Mouse (Mus musculus) urinary bladder, postnatal 10 days (tissue): ENCODE results near the gene Sema4a.

Source experiments
- DNase-seq: peaks from one replicate; pipeline ENCODE4 v3.0.0; 2022; ENCODE audit warnings: low spot score

Gene Sema4a

DNA sequence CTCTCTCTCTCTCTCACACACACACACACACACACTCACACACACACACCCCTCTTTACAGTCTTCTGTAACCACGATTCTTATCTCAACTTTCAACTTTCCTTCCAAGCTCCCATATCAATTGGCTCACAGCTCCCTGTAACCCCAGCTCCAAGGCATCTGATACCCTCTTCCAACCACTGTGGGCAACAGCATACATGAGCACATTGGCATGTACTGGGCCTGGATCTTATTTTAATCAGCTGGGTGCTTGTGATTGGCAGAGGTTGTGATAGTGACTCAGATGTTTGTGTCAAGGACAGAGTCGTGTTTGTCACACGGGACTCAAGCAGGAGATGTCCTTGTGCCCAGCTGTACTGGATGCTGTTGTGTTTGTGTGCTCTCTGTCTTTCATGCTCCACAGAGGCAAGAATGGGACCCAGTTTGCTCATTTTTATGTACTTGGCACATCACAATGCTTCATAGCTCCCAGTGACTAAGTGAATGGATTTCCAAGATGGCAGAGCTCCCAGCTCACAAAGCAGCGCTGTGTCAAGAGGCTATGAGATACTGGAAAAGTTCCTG lies 33.6 kb downstream of the Sema4a start:
- no peak for DNase-seq

DNA sequence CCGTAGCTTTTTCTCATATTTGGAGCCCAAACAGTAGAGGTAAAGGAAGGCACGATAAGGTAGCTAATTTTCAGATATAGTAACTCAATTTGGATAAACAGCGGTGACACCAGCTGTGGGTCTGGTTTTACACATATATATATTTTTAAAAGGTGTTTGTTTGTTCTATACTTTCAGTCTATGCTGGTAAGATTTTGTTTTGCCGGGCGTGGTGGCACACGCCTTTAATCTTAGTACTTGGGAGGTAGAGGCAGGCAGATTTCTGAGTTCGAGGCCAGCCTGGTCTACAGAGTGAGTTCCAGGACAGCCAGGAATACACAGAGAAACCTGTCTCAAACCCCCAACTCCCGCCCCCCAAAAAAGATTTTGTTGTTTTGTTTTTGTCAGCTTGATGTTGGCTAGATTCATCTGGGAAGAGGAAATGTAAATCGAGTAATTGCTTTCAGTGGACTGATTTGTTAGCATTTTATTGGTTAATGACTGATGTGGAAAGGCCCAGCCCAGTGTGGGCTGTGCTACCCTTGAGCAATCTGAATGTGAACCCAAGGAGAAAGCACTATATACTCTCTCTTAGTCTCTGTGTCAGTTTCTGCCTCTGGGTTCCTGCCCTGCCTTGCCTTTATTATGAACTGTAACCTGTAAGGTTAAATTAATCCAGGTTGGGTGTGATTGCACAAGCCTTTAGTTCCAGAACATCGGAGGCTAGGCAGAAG lies 35.1 kb downstream of the Sema4a start:
- DNase-seq = no peak

DNA sequence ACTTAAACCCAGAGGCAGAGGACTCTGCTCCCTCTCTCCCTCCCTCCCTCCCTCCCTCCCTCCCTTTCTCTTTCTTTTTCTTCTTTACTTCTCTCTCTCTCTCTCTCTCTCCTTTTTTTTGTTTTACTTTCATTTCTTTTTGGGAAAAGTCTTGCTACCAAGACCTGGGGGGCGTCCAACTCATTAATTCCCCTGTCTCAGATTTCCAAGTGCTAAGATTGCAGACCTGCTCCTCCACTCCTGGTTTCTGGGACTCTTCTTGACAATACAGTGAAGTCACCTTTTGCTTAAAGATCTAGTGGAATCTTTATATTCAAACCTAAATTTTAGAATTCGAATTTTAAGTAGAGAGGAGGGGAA lies 35.7 kb downstream of the Sema4a start:
- DNase-seq = no peak

DNA sequence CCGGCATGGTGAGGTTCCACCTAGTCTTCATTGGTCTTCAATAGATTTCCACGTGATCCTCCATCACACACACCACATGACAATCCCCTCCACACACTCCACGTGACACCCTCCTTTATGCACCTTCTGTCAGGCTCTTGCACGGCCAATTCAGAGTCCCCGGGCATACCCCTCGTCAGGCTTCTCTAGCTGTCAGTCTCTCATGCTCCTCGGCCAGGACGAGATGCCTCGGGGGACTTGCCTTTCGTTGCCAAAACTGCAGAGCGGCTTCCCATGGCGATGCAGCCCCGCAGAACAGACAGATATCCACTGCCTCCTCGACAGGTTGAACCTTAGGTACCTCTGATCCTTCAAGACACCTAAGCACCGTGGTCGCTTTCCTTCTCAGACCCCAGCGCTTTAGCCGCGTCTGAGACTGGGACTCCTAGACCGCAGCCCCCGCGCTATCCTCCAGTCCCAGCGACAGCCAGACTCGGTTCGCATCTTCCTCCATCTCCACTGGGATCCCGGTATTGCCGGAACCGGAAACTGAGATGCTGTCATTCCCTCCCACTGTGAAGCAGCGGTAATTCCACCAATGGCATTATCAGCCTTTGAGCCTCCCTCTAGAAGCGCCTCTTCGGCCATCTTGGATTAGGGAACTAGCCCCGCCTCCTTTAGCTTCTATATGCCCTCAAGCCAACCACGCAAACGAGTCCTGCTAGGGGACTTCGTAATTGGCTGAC lies 36.2 kb downstream of the Sema4a start, which contains the start of gene Slc25a44:
Gene Slc25a44, minus strand, starts transcription at position 535 of the 725 bp plus-strand sequence.
- DNase-seq = peak; percentile 67

DNA sequence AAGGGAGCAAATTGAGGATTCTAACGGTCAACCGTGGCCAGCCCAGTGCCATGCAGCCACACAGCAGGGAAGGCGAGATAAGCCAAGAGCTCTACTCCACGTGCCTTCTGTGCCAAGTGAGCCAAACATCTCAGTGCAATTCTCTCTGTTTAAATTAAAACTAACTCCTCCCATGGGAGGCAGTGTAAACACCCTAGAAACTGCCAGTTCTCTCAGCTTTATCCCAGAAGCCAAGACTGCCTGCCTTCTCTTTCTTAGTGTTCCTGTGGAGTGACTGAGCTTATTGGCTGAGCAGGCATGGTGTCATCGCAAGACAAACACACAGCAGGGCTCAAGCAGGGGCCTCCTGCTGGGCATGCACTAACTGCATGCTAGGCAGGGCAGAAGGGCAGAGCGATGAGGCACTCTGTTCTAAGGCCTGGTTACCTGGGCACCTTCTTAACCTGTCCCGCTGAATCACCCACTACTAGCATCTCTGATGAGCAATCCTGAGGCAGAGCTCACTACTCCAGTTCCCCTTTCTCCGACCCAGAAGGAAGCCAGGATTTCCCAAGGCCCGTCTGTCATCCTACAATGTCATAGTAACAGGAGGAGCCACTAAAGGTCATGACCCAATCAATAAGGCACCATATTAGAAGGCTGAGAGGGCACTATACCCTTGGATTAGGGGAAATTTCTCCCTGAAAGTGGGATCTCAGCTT lies 38.8 kb downstream of the Sema4a start:
- no peak for DNase-seq

DNA sequence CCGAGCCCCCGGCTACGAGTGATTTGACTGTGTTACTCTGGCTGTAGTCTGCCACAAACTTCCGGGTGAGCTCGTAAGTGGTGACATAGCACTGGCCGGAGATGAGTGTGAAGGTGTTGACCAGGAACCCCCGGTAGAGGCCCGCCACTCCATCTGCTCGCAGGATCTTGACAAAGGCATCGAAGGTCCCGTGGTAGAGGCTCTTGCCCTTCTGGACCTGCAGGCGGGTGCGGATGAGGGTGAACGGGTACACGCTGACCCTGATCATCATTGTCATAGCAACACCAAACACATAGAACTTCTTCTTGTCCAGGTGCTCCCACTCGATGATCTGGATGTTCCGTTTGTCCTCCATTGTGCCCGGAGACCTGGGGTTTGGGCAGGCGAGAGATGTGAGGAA lies 40.2 kb downstream of the Sema4a start:
- no peak for DNase-seq

DNA sequence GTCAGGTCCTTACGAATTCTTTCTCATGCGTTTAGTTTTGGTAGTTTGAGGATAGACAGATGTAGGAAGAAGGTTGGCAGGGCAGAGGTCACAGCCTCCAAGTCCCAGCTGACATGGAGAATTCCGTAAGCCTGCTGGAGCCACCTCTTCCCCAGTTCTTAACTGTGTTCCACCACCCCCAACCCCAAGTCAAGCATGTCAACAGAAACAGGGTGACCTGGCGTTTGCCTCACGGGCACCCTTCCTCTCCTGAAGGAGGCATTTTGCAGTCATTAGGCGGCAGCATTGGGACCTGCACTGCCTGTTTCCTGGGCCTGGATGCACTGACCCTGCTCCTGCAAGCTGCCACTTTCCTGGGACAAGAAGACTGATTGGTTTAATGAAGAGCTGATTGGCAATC lies 43.0 kb downstream of the Sema4a start:
- no peak for DNase-seq

DNA sequence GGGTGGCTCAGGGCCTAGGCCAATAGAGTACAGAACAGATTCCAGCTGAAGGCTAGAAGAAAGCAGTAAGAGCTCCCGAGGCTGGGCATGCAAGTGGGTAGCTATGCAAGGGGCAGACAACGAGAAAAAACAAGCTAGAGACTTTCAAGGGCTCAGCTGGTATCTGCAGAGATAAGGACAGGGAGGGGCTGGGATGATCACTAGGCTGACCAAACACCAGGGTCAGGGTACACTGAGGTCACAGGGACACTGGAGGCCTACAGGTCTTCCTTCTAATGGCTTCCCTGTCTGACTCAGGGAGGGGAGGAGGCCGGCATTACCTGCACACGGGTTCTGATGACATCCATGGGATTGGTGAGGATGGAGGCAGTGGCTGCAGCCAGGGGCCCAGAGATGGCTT lies 45.3 kb downstream of the Sema4a start:
- DNase-seq = no peak

DNA sequence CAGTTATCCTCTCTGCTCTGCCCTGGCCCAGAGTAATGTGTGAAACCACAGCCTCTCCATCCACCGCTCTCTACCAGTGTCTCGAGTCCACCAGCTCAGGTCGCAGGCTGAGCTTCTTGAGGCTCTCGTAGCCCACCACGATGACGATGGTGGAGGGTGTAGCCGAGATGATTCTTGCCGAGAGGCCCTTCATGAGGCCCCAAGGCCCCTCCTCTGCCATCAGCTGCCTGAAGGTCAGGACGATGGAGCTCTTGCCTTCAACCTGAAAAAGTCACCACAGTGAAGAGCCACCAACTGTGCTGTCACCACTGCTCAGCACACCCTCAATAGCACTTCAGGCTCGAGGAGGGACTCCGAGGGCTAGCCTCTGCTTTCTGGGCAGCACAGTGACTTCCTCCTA lies 48.3 kb downstream of the Sema4a start:
- DNase-seq = no peak

DNA sequence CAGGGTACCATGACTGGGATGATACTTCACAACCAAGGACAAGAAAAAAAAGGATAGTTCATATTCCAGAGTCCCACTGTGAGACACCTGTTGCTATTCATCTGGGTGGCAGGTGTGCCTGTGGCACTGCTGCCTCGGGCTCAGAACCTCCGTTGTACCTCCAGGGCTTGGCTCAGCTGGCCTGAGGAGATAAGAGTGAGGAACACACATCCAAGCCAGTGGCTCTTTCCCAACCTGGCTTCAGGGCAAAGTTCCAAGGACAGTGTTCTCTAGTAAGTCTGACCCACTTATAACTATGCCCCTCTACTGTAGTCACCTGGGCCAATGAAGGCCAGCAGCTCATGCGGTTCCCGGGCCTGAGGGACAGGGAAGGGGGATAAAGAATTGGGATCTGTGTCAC lies 49.3 kb downstream of the Sema4a start:
- DNase-seq = no peak

DNA sequence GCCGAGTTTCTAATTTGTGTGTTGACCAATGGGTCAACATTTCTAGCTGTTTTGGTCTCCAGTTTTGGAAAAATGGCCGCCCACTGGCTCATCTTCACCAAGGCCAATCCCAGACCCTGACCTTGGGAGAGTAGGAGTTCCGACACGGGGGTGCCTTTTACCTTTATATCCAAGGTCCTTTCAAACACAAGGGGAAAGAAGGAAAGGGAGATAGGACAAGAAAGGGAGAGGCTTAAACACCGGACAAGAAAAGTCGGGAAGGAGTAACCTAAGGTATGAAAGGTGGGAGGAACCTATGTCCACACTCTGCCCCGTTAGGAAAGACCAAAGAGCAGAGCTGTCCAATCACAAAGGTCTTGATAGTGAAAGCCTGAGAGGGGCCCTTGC lies 50.3 kb downstream of the Sema4a start:
- DNase-seq = no peak

DNA sequence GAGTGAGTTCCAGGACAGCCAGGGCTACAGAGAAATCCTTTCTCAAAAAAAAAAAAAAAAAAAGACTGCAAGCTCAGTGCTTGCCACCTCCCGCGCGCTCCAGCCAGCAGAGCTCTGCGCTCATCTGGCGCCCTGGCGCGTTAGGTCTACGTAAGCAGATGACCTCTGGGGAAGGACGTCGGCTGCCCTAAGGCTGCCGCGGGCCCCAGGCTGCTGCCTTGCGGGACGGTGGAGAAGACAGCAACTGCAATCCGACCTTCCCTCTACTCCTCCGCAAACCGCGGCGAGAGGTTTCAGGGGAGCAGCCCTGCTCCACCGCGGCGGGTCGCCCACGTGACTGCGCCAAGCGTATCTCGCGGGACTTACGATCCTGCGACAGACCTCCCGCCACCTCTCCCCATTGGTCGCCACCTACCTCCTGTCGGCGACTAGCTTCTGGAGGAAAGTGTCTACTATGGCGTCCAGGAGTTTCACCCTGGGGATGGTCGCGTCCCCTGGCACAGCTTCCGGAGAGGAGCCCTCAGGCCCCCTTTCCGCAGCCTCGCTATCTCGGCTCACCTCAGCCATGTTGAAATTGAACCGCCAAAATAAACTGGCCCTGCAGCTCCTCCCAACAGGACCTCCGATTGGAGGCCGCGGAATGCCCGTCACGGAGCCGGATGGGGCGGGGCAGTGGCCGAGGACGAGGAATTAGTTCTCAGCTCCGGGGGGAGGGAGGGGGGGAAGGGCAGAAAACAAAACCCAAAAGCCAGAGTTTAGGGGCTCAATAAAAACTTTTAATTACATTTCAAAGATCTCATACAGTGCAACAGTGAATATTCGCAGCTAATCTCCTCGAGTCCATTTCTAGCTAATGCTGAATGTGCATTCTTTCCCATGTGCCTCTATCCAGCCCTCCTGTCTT lies 51.0 kb downstream of the Sema4a start, which contains the start of gene Pmf1:
Gene Pmf1, minus strand, starts transcription at position 591 of the 904 bp plus-strand sequence.
- peak; percentile 74 for DNase-seq

DNA sequence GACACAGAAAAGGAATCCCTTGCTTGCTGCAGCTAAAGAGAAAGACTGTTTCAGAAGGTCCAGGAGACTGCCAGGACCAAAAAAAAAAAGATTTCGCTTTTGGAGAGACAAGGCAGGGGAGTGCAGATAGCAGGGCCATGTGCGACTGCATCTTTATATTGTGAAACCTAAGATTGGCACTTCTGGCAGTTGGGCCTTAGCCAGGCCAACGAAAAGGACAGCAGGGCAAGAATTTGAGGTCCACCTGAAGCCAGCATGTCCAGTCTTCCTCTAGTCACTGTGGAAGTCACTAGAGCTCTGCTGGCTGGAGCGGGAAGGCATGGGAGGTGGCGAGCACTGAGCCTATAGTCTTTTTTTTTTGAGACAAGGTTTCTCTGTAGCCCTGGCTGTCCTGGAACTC lies 52.0 kb downstream of the Sema4a start:
- no peak for DNase-seq

DNA sequence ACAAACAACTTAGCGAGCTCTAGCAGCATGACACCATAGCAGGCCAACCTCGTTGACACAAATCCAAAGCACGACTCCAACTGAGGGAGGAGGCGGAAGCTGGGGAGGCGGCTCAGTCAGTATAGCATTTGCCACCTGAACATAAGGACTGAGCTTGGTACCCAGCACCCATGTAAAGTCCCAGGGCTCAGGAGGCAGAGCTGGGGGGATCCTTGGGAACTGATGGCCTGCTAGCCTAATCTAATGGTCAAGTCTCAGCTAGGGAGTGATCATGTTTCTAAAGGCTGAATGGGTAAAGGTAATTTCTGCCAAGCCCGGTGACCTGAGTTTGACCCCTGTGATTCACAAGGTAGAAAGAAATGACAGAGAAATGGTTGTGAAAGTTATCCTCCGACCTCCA lies 53.5 kb downstream of the Sema4a start:
- DNase-seq = no peak

DNA sequence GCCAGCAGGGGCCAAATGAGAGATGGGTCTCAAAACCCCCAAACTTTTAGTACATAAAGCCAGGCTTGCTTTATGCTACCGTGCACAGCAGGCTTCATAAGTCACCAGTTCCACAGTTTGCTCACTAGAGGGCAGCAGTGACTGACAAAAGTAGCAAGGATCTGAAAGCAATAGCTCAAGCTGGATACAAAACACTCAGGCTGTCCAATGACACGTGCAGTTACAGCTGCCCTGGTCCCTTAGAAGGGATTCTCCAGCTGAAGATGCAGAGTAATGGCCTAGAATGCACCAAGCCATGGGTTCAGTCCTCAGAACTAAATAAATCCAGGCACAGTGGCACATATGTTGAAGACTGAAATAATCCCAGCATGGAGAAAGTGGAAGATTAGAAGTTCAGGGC lies 53.9 kb downstream of the Sema4a start:
- DNase-seq = no peak

DNA sequence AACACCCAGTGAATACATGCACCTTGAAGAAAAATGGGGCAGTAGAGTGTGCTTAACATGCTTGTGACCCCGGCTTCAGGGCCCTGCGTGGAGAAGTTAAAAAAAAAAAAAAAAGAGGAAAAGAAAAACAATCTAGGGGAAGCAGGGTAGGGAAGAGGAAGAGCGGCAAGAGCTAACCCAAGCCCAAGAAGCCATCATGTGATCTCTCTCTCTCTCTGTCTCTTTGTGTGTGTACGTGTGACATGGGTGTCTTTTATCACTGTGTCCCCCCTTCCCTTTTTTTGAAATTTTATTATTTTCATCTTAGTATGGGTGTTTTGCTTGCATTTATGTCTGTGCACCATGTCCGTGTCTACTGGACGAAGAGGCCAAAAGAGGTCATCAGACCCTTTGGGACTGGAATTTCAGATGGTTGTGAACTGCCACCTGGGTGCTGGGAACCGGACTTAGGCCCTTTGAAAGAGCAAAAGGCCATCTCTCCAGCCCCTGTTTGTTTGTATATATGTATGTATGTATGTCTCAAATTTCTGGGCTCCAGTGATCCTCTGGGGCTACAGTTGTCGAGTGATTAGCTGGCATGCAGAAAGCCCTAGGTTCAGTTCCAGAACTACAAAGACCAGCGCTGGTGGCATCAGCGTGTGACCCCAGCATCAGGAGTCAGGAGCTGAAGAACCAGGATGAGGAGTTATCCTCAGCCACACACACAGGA lies 57.3 kb downstream of the Sema4a start:
- DNase-seq = no peak

DNA sequence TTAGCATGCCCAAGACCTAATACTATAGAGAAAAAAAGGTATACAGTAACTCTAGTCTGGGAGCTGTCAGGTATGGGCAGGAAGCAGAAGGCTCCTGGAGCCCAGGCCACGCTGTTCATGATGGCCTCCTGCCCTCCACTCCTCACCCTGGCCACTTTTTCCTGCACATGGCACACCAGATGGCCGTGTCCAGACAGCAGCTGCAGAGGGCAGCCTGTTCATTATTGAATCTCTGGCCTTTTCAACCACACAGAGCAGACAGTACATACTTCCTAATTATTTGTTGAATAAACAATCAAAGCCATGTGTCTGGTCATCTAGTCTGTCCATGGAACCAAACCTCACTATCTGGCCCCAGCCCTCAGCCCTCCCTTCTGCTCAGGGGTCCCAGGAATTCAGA lies 62.3 kb downstream of the Sema4a start:
- DNase-seq = no peak

DNA sequence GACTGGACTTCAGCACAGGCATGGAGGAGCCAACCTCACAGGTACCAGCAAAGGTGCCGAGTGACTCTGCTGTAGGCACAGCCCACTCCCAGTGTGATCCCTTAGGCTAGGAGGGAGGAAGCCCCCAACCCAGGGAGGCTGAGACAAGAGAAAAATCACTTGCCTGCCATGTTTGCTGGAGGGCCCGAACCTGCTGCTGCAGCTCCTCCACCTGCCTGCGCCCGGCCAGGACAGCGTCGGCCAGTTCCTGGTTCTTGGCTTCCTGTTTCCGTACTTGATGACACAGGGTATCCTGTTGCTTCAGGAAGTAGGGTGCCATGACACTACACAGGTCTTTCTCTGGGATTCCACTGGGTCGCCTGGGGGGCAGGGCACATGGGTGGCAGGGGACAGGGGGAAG lies 65.2 kb downstream of the Sema4a start:
- DNase-seq = no peak

DNA sequence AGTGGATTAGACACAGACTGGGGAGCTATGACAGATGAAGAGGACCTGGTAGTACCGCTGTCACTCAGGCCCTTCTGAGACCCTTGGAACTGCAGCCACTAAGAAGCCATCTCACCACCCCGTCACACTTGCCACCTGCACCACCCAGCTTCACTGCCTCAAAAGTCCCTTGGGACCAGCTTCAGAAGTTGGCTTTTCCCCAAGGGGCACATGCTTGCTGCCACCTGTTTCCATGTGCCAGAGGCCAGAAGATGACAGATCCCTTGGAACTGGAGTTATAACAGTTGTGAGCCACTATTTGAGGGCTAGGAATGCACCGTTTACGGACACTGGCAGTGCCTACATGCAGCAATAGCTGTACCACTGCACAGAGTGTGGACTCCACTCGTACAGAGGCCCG lies 65.7 kb downstream of the Sema4a start:
- DNase-seq = no peak

DNA sequence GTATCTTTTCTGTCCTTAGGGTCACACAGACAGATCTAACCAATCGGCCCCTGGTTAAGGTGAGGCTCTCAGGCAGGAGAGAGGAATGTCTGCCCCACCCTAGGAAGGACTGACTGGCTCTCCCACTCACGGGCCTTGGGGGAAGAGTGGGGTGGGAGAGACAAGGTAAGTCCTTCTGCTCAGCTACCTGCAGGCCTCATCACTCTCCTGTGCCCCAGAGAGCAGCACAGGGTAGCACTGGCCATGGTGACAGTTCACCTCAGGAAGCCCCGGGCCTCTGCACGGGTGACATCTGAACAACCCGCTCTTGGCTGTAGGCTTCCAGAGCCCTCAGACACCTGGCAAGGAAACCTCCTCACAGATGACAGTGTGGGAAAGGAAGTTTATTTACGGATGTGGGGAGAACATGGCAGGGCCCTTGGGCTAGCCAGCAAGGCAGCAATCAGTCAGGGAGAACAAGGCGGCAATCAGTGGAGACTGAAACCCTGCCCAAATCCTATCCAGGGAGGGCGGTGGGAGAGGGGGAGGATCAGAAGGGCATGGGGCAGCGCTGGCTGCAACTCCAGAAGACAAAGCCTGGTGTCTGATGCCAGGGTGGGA lies 67.1 kb downstream of the Sema4a start:
- no peak for DNase-seq
